ENCODE assay signal across 7 mouse cellular contexts in the genomic region with DNA sequence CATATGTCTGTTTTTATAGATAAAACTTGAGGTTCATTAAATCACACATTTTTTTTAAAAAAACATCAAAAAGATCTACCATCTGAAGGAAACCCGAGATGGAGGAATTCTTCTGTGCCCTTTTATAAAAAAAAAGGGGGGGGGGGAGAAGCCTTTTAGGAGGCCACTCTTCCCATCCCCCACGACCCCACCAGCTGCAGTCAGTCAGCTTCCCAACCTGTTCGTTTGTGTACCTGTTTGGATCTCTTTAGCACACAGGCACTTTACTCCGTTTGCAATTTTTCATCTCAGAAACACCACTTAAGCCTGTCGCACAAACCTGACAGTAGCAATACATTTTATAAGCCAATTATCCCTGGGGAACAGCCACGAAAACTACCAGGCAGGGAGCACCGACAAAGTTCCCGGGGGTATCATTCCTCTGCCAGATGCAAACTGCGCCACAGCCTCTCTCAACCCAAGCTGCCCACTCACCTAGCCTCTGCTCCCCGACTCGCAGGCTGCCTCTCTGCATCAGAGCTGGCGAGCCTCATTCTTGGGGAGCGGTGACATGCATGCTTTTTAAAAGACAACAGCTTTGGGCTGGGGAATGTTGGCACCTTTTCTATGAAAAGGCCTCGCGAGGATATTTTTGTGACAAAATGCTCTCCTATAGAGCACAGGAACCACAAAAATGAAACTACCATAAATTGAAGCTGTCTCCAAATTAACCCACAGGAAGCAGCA. TPM values are rescaled to one million over a fixed set of nuclear protein-coding genes. Genes with fewer than 3 reads are reported as not detected.
DNase-seq lines count a peak whose midpoint lies in the region; ATAC-seq lines count a peak whose summit lies in the region.

No protein-coding gene starts in this region.

- ATAC-seq in hindbrain, embryonic 15.5 days (ENCODE audit: low FRiP score, low read depth): no peak

- DNase-seq in left cerebral cortex, postnatal 25 days (ENCODE audit: low spot score in 2 of 2): peak; percentile 31 to 45
- DNase-seq in left cerebral cortex, postnatal 14 days (ENCODE audit: low spot score in 2 of 2): no peak
- DNase-seq in embryonic facial prominence, embryonic 10.5 days (ENCODE audit: low spot score): peak; percentile 34
- DNase-seq in naive thymus-derived CD4-positive, alpha-beta T cell, adult 2 months (ENCODE audit: low read depth): peak; percentile 13
- DNase-seq in spleen, postnatal 10 days (ENCODE audit: low spot score in 2 of 2): no peak
- DNase-seq in gastrocnemius, postnatal 10 days: no peak

- no peak overlapping the region for H3K27ac ChIP-seq in embryonic facial prominence, embryonic 10.5 days (replicated peaks)
- H3K27ac ChIP-seq in hindbrain, embryonic 15.5 days (replicated peaks): no peak overlapping the region

- no peaks in the 10 kb centered on the region for H3K36me3 ChIP-seq in embryonic facial prominence, embryonic 10.5 days (replicated peaks)
- no peaks in the 10 kb centered on the region for H3K36me3 ChIP-seq in hindbrain, embryonic 15.5 days

- intact Hi-C loops in left cerebral cortex, postnatal 25 days (cut with DNase I): loop anchor here (5.0 kb wide), 1 partner anchor 124 kb away; no protein-coding TSS in a partner anchor
- intact Hi-C loops in left cerebral cortex, postnatal 14 days (cut with DNase I): loop anchor here (5.0 to 10.0 kb wide), 2 partner anchors 124 to 196 kb away; a partner anchor contains a TSS

- H3K4me2 ChIP-seq in hindbrain, embryonic 15.5 days: peak overlapping the region; percentile 75

- peaks cover 48% of the 10 kb centered on the region for H3K4me1 ChIP-seq in embryonic facial prominence, embryonic 10.5 days
- H3K4me1 ChIP-seq in hindbrain, embryonic 15.5 days (replicated peaks): peaks cover 45% of the 10 kb centered on the region

- H3K4me3 ChIP-seq in embryonic facial prominence, embryonic 10.5 days: peak overlapping the region; percentile 76; the same call in 1 of the 2 replicates
- H3K4me3 ChIP-seq in hindbrain, embryonic 15.5 days: peak overlapping the region; percentile 69

- H3K9me3 ChIP-seq in embryonic facial prominence, embryonic 10.5 days: no peaks in the 10 kb centered on the region
- no peaks in the 10 kb centered on the region for H3K9me3 ChIP-seq in hindbrain, embryonic 15.5 days

- H3K27me3 ChIP-seq in embryonic facial prominence, embryonic 10.5 days (replicated peaks; ENCODE audit: low read depth, poor library complexity, severe bottlenecking): peaks cover 76% of the 10 kb centered on the region
- H3K27me3 ChIP-seq in hindbrain, embryonic 15.5 days: no peaks in the 10 kb centered on the region

- H3K9ac ChIP-seq in hindbrain, embryonic 15.5 days: peak overlapping the region; percentile 56

- 22% methylated on average over 15 of the region's 15 CpGs for WGBS in embryonic facial prominence, embryonic 10.5 days
- WGBS in hindbrain, embryonic 15.5 days: 20% methylated on average over 15 of the region's 15 CpGs

RNA-seq across cellular contexts. Expression of a gene that starts 2.1 kb away (rescaled TPM):
- total RNA-seq in left cerebral cortex, postnatal 25 days (2021): 10 to 100 TPM; 30.2 to 31.9 TPM
- total RNA-seq in left cerebral cortex, postnatal 14 days (2021): 10 to 100 TPM; 17.9 to 21.3 TPM
- polyA plus RNA-seq in embryonic facial prominence, embryonic 10.5 days (2016; fragmentation: Nextera tagmentation; extraction: Ambion mirVana): 1.2 and 1.4 TPM in 2 replicates
- 3.3 and 3.5 TPM in 2 replicates for polyA plus RNA-seq in hindbrain, embryonic 15.5 days (2015; fragmentation: Nextera tagmentation; extraction: Ambion mirVana)
- 1 to 10 TPM; 8.1 to 8.7 TPM for total RNA-seq in gastrocnemius, postnatal 10 days (2021)

Comparison
In these comparisons a context has a peak if more than half of its experiments do, and no peak if none do; other contexts are left out.
1. DNase-seq: peak in left cerebral cortex, postnatal 25 days (2 of 2), embryonic facial prominence, embryonic 10.5 days (single experiment) and naive thymus-derived CD4-positive, alpha-beta T cell, adult 2 months (single experiment); none in left cerebral cortex, postnatal 14 days (0 of 2), spleen, postnatal 10 days (0 of 2) and gastrocnemius, postnatal 10 days (single experiment).